Mouse (Mus musculus): ENCODE data around the gene Trpm5.
A peak's percentile ranks its signal among the peaks of the same experiment; 100 is the strongest.

The Trpm5 gene

GRCm38 (mm10) chr7:143038174-143038931, 56.1 kb downstream of the Trpm5 start:
- no peak for DNase-seq (ENCODE audit: low read depth)

- DNase-seq (ENCODE audit: low read depth) = no peak
Measured at GRCm38 (mm10) chr7:143037306-143037705, 57.1 kb downstream of the Trpm5 start.

GRCm38 (mm10) chr7:143036787-143037186, 57.7 kb downstream of the Trpm5 start:
- no peak for DNase-seq (ENCODE audit: low read depth)

- no peak for DNase-seq (ENCODE audit: low read depth)
Measured at GRCm38 (mm10) chr7:143034519-143035450, 59.7 kb downstream of the Trpm5 start.

GRCm38 (mm10) chr7:143034112-143034511, 60.3 kb downstream of the Trpm5 start:
- DNase-seq (ENCODE audit: low read depth) = no peak

GRCm38 (mm10) chr7:143033581-143033980, 60.9 kb downstream of the Trpm5 start:
- DNase-seq (ENCODE audit: low read depth) = no peak

GRCm38 (mm10) chr7:143031816-143032215, 62.6 kb downstream of the Trpm5 start:
- DNase-seq (ENCODE audit: low read depth) = no peak

- no peak for DNase-seq (ENCODE audit: low read depth)
Measured at GRCm38 (mm10) chr7:143027196-143027595, 67.2 kb downstream of the Trpm5 start.

GRCm38 (mm10) chr7:143025496-143025895, 68.9 kb downstream of the Trpm5 start:
- DNase-seq (ENCODE audit: low read depth) = no peak

GRCm38 (mm10) chr7:143024293-143024692, 70.1 kb downstream of the Trpm5 start:
- no peak for DNase-seq (ENCODE audit: low read depth)

- no peak for DNase-seq (ENCODE audit: low read depth)
Measured at GRCm38 (mm10) chr7:143023499-143023898, 70.9 kb downstream of the Trpm5 start.

GRCm38 (mm10) chr7:143021356-143022164, 72.9 kb downstream of the Trpm5 start:
- peak; percentile 60 for DNase-seq (ENCODE audit: low read depth)

GRCm38 (mm10) chr7:143020764-143021163, 73.7 kb downstream of the Trpm5 start:
- peak; percentile 39 for DNase-seq (ENCODE audit: low read depth)

- DNase-seq (ENCODE audit: low read depth) = no peak
Measured at GRCm38 (mm10) chr7:143020040-143020439, 74.4 kb downstream of the Trpm5 start.

Data from induced T-regulatory cell, adult 2 months (primary cell).